Mouse (Mus musculus): ENCODE measurements around the gene 2310003L06Rik. TPM values are rescaled to one million over a fixed set of nuclear protein-coding genes. Genes with fewer than 3 reads are reported as not detected.

The 2310003L06Rik gene
- polyA plus RNA-seq (2021; fragmentation: Nextera tagmentation) = 0.11 and 0.12 TPM in 2 replicates
- long read RNA-seq, experiment 1 = 0 reads
- long read RNA-seq, experiment 2 = 0 reads

DNA sequence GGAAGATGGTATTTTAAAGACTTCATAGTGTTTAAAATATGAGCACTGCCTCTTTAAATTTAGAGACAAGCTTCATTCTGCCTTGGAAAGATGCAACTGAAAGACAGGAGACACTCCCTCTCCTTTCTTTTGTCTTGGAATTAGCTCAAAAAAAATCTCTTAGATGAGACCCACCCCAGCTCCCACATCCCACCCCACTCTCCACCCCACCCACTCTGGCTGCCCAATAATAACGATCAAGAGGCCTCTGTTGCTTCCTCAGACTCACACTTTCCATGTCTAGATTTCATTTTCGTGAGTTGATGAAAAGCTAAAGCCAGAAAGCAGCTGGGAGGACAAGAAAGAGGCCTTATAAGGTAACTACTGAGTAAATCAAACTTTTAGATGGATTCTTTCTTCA, at the start of gene 2310003L06Rik, which contains the start of gene Gm28434:
Gene 2310003L06Rik, plus strand, starts transcription at position 259 of the 400 bp plus-strand sequence.
Gene Gm28434, plus strand, starts transcription at position 317 of the 400 bp plus-strand sequence.

DNA sequence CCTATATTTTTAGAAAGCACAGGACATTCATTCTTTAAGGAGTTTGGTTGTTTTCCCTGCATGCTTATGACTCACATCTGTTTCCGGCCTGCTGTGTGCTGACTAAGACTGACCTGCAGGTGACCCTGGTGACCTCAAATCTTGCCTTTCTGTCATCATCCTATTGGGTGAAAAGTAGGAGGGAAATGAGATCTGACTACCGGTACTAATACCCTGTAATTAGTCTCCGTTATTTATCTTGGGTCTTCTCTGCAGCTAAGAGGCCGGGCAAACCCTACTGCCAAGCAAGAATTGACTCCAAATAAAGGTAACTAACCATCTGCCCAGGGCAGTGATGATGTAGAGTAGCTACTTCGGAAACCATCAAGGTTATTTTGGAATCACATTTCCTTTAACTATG, 43.9 kb upstream of the 2310003L06Rik start, which contains the start of gene Csn3:
Gene Csn3, plus strand, starts transcription at position 208 of the 400 bp plus-strand sequence.

DNA sequence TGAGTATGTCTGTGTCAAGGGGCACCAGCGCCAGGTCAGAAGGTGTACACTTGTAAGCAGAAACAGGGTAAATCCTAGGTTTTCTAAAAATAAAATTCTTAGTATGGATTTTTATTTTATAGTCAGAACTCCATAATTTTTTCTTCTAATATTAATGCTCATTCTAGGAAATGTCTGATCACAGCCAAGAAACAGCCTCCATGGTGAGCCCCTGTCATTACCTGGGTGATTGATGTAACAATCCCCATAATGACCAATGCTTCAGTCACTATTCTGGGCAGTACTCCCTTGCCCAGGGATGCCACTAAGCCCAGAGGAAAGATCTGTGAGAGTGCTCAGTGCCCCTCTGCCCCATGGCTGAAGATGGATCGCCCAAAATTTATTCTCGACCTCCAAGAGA, 9.9 kb downstream of the 2310003L06Rik start, which contains the start of gene Cabs1:
Gene Cabs1, plus strand, starts transcription at position 301 of the 400 bp plus-strand sequence.

DNA sequence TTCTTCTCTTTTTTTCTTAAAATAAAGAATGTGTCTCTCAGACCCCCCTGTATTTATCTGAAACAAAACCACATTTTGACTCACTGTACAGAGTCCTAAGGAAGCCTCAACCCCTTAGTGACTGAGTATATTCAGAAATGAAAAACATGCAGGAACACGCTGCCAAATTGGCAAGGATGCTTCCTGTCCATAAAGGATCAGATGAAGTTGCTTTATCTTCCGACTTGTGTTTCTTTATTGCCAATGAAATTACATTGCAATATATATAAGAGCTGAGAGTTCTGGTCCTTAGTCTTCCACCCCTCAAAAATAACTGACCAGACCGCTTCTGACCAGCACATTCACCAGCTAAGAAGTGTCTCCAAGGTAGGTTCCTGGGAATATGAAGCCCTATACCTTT, 33.0 kb downstream of the 2310003L06Rik start, which contains the start of gene Smr3a:
Gene Smr3a, plus strand, starts transcription at position 301 of the 400 bp plus-strand sequence.

Other genes starting within 250 kb of the 2310003L06Rik start
- not detected in 2 replicates for gene Csn1s2a, start 194.9 kb upstream of the 2310003L06Rik start, polyA plus RNA-seq (2021; fragmentation: Nextera tagmentation)
- not detected in 2 replicates for gene Csn1s2b, start 161.4 kb upstream of the 2310003L06Rik start, polyA plus RNA-seq (2021; fragmentation: Nextera tagmentation)
- not detected in 2 replicates for gene Prr27, start 143.8 kb upstream of the 2310003L06Rik start, polyA plus RNA-seq (2021; fragmentation: Nextera tagmentation)
- gene Odam, start 84.4 kb upstream of the 2310003L06Rik start, polyA plus RNA-seq (2021; fragmentation: Nextera tagmentation) = not detected in 2 replicates
- not detected in 2 replicates for gene Csn3, start 43.9 kb upstream of the 2310003L06Rik start, polyA plus RNA-seq (2021; fragmentation: Nextera tagmentation)
- gene Gm28434, start 58 bp downstream of the 2310003L06Rik start, polyA plus RNA-seq (2021; fragmentation: Nextera tagmentation) = not detected in 2 replicates
- gene Cabs1, start 10.0 kb downstream of the 2310003L06Rik start, polyA plus RNA-seq (2021; fragmentation: Nextera tagmentation) = not detected in 2 replicates
- gene Smr3a, start 33.1 kb downstream of the 2310003L06Rik start, polyA plus RNA-seq (2021; fragmentation: Nextera tagmentation) = not detected in 2 replicates
- gene Smr2, start 117.1 kb downstream of the 2310003L06Rik start, polyA plus RNA-seq (2021; fragmentation: Nextera tagmentation) = not detected in 2 replicates
- not detected in 2 replicates for gene Gm11116, start 142.1 kb downstream of the 2310003L06Rik start, polyA plus RNA-seq (2021; fragmentation: Nextera tagmentation)
- gene Gm11115, start 184.6 kb downstream of the 2310003L06Rik start, polyA plus RNA-seq (2021; fragmentation: Nextera tagmentation) = not detected in 2 replicates